Mouse (Mus musculus): Measurements from ENCODE around the gene Copz2.
"Not testable (repeated sequence)": the region's sequence is repeated elsewhere in the genome, so short reads cannot be mapped to it uniquely, and the experiment has no call there.

Gene Copz2

DNA sequence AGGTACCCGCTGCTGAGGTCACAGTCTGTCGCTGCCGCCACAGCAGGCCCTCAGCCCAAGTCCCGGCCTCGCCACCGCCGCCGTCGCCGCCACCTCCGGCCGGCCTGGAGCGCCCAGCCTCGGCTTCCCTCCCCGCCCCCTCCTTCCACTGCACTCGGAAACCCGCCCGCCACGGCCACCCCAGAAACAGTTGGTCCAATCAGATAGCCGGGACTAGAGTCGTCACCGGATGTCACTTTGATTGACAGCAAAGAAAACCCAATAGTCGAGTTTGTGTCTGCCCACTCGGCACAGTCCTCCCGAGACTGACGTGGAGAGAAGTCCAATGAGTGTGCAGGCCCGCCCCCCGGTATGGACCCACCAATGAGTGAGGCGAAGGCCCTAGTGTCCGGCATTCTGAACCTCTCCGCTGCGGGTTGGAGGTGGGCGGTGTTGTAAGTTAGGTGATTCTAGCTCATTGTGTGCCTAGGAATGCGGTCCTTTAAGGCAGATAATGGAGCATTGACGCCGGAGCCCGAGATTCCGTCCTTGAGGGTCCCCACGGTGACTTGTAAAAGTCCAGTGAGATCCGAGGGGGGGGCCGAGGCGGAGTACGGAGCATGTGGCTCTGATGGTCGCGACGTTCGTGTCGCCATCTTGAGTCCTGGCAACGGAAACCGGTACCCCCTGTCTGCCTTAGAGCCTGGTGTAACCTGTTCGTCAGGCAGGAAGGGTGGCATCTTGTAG is 19.7 kb upstream of the Copz2 start, which contains the start of gene Nfe2l1:
Gene Nfe2l1 (minus strand): TSS at position 156 of the 726 bp plus-strand sequence.
- peak; percentile 99 for DNase-seq

DNA sequence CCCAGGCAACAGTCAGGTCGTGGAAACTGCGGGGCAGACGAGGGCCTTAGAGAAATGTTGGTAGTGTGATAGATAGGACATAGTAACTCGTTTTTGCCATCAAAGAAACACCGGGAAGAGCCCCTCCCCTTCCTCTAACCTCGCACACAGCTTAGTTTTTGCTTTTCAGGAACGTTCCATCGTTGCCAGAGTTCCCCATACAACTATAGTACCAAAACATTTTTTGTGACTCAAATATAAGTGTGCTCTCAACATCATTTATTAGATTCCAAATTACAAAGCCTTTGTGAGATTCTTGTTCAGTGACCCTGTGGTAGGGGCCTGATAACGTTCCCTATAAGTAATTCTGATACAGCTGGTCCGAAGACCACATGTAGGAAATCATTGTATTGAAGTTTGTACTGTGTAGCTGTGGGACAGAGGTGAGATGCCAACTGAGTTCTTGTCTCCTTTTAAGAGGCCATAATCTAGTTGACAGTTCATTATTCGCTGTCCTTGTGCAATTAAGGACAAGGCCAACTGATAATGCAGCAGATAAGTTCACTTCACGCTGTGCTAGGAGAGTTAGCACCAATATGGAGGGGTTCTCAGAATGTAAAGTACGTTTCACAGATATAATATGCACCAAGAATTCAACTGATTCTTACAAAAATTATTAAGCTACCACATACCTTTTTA is 19.0 kb upstream of the Copz2 start:
- DNase-seq: no peak

DNA sequence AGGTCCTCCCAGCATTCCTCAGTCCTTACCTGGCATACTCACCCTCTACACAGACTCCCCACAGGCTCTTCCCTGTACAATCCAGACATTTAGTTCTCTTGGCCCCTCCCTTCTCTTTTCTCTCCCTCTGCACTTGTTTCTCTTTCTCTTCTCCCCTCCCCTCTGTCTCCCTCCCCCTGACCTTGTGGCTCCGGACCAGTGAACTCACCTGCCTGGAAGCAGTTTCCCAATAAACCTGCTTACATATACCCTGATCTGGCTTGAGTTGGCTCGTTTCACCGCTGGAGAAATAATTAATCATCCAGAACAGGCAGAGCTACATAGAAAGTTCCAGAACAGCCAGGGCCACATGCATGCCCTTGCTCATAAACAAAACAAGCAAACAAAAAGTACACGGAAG is 18.2 kb upstream of the Copz2 start:
- DNase-seq: peak; percentile 56

DNA sequence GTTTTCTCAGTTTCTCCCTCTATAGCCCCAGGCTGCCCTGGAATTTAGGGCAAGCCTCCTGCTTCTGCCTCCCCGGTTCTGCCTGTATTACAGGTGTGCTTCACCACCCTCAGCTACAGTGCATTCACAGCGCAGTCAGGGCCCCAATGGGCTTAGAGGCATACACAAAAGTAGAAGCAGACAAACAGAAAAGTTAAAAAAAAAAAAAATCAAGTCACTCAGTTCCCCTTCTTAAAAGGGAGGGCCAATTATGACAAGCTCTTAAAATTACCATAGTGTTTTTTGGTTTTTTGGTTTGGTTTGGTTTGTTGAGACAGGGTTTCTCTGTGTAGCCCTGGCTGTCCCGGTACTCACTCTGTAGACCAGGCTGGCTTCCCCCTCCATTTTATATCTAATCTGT is 17.1 kb upstream of the Copz2 start:
- DNase-seq: no peak

DNA sequence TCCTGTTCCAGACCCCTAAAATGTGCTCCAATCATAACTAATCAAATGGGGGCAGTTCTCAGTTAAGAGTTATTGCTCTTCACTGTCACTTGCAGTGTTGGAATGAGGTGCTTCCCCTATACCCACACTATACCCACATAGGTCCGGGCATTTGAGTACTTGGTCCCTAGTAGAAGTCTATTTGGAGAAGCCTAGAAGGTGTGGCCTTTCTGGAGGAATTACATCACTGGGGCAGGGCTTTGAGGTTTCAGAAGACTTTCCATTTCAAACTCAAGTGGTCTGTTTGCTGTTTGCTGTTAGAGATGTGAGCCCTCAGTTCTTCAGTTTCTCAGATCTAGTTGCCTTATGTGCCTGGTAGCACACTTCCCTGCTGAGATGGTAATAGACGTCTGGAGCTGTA is 16.7 kb upstream of the Copz2 start:
- DNase-seq: no peak

DNA sequence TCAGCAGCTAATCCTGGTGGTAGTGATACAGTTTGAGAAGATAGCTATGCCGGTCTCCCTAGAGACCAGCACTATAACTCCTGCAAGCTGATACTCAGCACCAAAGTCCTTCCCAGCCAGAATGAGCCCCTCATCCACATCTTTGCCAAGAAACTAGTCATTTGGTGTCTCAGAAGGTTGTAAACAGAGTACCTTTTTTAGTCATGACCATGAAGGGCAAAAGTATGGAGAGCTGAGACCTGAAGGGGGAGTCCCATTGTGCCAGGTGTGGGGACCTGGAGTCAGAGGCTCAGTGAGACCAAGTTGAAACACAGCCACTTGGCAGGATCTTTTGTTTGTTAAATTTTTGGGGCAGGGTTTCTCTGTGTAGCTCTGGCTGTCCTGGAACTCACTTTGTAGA is 15.5 kb upstream of the Copz2 start:
- no peak for DNase-seq

DNA sequence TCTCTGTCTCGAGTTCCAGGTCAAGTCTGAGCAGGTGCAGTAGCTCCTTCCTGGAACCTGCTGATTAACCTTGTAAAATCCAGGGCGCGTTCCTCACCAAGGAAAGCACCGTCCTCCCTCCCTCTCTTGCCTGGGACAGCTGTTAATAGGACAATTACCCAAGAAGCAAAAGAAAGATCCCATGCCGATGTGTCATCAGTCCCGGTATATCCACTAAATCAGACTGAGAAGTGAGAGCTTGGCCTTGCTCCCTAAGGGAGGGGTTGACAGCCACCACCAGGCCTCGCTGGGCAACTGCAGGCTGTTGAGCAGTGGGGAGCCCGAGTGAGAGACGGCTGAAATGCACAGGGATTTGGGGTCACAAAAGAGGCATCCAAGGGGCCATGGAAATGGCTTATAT is 12.4 kb upstream of the Copz2 start:
- peak; percentile 9 for DNase-seq

DNA sequence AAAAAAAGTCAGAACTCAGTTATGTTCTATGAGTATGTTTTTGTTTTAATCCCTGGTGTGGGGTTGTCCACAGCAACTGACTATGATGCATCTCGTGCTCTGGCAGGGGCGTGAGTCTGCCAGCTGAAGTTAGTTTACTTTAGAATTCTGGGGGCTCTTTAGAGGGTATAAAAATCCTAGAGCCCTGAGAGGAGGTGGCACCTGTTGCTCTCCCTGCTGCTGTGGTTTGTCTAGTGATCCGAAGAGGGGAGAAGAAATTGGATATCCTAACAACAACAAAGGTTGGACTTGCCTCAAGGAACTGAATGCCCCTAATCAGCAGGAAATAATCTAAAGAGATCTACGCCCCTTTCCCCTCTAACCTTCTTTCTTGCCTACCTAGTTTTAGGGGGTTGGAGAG is 11.3 kb upstream of the Copz2 start:
- DNase-seq: no peak

DNA sequence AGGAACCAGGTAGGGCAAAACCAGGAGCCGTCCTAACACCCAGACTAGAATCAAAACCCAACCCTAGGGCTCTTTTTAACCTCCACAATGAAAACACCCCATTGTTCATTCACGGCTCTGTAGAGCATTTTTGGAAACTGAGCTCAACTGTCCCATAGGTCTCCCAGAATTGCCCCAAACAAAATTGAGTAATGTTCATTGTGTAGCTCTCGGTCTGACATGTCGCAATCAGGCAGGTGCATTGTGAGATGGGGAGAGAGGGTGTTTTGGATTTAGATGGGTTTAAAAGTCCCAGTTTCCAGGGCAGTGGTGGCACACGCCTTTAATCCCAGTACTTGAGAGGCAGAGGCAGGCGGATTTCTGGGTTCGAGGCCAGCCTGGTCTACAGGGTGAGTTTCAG is 10.2 kb upstream of the Copz2 start:
- DNase-seq: no peak

DNA sequence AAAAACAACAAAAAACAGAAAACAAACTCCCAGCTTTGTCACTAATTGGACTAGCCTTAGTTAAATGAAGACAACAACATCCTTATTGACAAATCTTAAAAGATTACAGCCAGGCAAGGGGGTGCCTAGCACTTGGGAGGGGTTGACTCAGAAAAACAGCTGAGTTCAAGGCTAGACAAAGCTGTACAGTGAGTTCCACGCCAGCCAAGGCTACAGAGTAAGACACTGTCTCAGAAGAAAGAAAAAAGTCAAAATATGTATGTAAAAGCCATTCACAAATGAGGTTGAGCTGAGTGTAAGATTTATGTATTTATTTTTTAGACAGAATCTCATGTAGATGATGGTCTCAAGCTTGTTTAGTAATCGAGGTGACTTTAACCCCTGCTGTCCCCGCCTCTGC is 9.8 kb upstream of the Copz2 start:
- no peak for DNase-seq

DNA sequence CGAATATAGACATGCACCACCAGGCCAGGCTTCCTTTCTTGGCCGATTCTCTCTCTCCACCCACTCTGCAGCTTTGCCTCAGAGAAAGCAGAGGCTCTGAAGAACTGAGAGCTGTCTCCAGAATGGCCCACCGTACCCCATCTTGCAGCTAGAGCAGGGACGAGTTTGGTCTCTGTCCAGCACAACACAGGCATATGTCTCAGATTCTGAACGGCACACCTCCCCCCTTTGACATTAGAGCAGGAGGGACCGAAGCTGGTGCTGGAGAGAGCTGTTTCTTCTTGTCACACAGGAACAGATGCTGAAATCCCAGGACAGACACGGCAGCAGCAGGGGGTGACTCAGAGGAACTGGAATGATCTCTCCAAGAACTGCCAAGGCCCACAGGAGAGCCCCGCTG is 9.4 kb upstream of the Copz2 start:
- DNase-seq: peak; percentile 34

DNA sequence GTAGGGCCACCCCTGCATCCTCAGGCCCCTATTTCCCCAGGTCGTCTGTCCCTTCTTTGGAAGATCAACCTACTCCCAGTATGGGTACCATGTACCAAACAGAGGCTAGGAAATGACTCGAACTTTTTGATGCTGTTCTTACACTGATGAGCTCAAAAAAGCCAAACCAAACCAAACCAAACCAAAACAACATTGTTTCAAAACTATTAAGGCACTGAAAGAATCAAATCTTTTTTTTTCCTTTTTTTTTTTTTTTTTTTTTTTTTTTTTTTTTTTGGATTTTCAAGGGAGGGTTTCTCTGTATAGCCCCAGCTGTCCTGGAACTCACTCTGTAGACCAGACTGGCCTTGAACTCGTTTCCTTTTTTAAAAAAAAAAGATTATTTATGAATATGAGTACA is 6.0 kb upstream of the Copz2 start:
- DNase-seq: no peak

DNA sequence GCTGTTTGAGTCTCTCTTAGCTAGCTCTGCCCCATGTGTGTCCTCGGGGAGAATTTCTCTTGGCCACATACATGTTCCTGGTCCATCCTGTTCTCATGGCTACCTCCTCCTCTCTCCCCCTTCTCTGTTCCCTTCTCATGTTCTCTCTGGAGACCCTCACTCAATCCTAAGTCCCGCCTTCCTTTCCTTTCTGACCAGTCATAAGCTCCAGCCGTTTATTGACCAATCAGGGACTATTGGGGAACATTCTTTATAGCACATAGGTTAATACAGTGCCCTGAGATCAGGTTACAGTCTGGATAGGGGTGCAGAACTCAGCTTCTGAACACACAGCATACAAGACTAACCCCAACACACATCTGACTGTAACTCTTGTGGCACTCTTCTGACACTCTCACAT is 2.4 kb upstream of the Copz2 start:
- no peak for DNase-seq

DNA sequence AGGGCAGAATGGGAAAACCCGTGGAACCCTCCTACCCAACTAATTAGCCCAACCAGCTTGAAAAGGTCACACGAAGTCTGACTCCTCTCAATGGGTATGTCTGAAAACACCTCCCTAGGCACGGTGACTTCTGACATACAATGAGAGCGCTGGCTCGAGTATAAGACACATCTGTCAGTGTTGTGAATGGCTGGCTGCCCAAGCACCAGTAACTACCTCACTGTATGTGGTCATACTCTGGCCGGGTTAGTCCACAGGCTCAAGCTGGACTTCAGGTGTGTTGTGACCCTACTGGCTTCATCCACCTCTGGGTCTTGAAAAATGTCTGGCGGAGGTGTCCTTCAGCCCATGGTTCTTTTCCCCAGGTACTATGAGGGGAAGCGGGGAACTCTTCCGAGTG is 976 bp upstream of the Copz2 start:
- DNase-seq: no peak

DNA sequence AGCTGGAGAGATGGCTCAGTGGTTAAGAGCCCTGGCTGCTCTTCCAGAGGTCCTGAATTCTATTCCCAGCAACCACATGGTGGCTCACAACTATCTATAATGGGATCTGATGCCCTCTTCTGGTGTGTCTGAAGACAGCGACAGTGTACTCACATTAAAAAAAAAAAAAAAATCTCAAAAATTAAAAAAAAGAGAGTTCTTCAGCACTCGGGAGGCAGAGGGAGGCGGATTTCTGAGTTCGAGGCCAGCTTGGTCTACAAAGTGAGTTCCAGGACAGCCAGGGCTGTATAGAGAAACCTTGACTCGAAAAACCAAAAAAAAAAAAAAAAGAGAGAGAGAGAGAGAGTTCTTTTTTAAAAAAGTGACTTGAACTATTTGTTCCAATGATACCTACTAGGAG is 525 bp upstream of the Copz2 start:
- not testable (repeated sequence) for DNase-seq

DNA sequence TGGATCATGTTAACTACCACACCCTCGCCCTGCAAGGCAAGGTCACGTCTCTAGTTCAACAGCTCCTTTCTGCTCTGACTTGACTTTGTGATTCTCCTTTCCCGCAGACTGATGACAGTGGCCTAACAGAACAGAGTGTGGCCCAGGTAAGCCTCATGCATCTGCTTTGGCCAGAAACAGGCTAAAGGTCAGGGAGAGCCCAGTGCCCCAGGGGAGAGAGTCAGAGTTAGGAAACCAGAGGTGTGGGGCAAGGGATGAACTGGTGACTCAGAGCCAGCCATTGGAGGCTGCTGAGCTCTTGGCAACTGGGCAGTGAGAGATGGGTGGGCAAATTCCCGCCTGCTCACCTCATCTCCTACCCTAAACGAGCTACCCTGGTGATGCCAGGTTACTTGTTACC is 7.8 kb downstream of the Copz2 start:
- DNase-seq: no peak

DNA sequence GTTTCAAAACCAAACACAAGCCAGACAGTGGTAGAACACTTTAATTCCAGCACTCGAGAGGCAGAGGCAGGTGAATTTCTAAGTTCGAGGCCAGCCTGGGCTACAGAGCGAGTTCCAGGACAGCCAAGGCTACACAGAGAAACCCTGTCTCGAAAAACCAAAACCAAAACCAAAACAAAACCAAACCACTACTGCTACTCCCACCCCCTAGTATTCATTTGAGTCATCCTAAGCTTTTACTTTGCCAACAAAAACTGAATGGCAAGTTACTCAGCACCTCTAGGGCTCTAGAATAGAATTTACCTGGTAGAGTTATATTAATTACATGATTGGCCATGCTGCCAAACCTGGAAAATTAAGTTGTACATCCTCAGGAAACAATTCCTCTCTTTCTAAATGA is 10.0 kb downstream of the Copz2 start:
- no peak for DNase-seq

DNA sequence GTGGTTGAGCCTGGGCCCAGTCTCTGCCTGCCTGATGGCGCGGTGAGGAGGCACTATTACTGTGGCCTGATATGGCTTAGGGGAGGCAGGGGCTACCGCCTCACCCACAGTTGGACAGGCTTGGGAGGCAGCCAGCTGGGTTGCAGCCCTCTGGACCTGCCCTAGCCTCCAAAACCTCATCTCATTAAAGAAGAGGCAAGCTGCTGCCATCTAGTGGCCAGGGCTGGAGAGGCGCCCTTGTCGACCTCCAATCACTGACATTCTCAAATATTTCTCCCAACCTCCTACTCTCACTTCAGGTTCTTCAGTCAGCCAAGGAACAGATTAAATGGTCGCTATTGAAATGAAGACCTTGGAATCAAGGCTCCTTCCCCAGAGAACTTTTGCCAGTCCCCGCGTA is 10.9 kb downstream of the Copz2 start:
- peak; percentile 84 for DNase-seq

DNA sequence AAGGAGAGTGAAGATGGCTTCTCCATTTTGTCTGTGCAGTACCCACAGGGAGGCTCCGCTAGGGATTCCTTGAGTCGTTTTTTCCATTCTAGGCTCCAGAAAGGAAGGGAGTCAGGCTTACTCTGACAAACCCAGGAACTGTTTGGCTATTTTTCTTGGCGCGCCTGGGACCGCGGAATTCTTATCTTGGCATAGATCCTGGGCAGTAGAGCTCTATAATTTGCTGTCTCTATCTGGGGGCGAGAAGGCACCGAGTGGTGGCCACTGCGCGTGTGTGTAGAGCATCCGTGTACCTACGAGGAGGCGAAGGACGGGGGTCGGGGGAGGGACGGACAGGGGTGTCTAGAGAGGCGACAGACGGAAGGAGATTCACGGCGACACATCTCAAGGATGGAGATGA is 11.8 kb downstream of the Copz2 start:
- DNase-seq: no peak

DNA sequence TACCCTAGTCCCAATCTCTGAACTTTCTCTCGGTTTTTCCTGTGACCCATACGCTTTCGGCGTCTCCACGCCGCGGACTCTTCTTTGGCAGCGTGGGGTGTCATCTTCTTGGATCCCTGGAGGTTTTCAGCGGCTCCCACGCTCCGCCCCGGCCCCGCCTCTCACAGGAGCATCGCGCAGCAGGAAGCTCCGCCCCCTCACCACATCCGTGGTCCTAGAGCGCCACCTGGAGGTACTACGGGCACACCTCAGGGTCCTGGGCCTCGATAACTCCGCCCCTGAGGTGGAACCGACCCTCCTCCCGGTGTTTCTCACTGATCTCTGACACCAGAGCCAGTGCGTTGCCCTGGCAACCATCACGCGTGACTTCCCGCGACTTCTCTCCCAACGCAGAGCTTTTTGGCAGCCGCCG is 12.2 kb downstream of the Copz2 start:
- peak; percentile 93 for DNase-seq

DNA sequence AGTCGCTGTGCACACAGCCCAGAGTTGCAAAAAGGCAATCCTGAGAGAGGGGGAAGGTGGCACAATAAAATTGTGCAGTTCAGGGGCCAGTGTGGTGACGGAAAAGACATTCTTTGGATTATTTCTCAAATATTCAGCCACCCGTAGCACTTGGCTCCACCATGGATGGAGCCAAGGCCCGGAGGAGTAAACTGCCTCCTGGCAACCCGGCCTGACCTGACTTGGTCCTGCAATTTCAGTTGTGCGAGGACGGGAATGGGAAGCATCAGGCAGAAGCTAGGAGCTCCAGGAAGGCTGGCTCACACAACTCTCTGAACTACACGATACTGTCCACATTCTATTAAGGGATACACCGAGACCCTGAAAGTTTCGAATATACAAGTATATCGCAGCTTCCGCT is 12.9 kb downstream of the Copz2 start:
- DNase-seq: no peak

DNA sequence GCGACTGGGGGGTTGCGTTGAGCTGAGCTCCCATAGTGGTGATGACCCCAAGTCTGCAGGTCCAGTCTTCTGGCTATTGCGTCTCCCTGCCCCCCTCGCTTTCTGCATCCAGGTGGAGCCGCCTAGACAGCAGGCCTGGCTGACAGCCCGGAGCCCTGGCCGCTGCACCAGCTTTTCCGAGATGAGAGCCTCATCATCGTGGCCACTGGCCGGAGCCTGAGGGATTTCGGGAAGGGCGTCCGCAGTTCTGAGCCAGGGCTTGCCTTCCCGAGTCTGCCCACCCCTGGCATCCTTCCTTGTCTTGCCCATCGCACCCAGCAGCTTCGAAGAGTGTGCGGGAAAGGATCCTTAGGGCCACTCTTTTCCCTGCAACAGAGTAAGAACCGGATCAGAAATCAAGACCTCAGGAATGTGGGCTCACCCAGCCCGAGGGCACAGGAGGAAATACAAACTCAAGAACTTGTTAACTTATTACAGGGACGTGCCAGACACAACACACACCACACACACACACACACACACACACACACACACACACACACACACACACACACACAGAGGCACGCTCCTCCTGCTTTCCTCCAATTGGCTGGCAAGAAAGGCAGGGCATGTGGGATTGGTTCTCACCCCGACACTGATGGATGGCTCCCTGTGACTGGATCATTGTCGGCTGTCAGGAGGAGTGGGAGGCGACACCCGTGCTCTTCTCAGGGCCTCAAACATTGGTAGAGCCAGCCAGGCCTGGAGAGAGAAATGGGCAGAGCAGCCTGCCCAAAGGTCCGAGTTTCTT is 13.7 kb downstream of the Copz2 start:
- DNase-seq: peak; percentile 61

DNA sequence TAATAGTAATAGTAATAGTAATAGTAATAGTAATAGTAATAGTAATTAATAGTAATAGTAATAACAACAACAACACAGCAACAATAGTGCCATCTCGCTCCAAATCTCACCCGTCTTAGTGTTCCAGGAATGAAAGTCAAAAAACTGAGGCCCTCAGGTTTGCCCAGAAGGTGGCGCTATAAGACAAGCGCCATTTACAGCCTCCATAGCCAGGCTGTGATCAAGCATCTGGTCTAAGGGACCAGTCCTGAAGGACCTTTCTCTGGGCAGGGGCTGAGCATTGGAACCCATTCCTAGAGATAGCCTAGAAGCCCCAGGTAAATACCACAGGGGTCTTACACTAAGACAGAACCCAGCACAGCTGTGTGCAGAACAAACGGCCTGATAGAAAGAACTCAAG is 17.5 kb downstream of the Copz2 start:
- peak; percentile 60 for DNase-seq
